Mouse (Mus musculus) CH12.LX (cell line): ENCODE results near the gene Olfr315. TPM values are rescaled to one million over a fixed set of nuclear protein-coding genes. Genes with fewer than 3 reads are reported as not detected.

Source experiments
- DNase-seq: peaks from one replicate; pipeline ENCODE4 v3.0.0-alpha.2; 2013; ENCODE audit errors: extremely low read depth
- H3K27ac ChIP-seq: 2 replicates; pipeline ENCODE4 v1.5.1; 2012; ENCODE audit warnings: low read depth, mild to moderate bottlenecking, control low read depth, moderate library complexity; ENCODE audit not compliant: insufficient read depth
- H3K27me3 ChIP-seq: replicated peaks from 2 replicates; pipeline ENCODE3; 2012; ENCODE audit warnings: inconsistent platforms
- H3K36me3 ChIP-seq, 2 experiments: replicated peaks in 1 of 2; 2 replicates each; pipeline versions ENCODE3 to v1.6.1; 2012; ENCODE audit warnings: inconsistent platforms in 1 of 2, low read length in 1 of 2, mild to moderate bottlenecking in 1 of 2, mixed read lengths in 1 of 2, moderate library complexity in 1 of 2; ENCODE audit not compliant: control insufficient read depth in 1 of 2, insufficient read depth in 1 of 2
- H3K4me1 ChIP-seq, 2 experiments: 2 replicates each; pipeline ENCODE4 v1.6.1; 2012; ENCODE audit warnings: inconsistent platforms in 1 of 2, moderate library complexity in 1 of 2; ENCODE audit not compliant: insufficient read depth in 2 of 2, control insufficient read depth in 1 of 2
- H3K4me2 ChIP-seq: 2 replicates; pipeline ENCODE4 v1.6.1; 2012; ENCODE audit warnings: low read depth, mild to moderate bottlenecking, control low read depth; ENCODE audit not compliant: poor library complexity, insufficient read depth, severe bottlenecking
- H3K4me3 ChIP-seq, 3 experiments: fragments of 150-350 bp in 1 of 3; sonication (generic) in 1 of 3; replicated peaks in 1 of 3; 2 replicates each; pipeline versions ENCODE3 to v1.5.1; 2011 to 2012; ENCODE audit warnings: low read depth in 2 of 3, low read length in 2 of 3, mild to moderate bottlenecking in 2 of 3, moderate library complexity in 2 of 3, control low read depth in 1 of 3, improper control_type of control experiment in 1 of 3, inconsistent platforms in 1 of 3, mixed read lengths in 1 of 3; ENCODE audit not compliant: poor library complexity in 1 of 3
- H3K79me2 ChIP-seq: replicated peaks from 2 replicates; pipeline ENCODE4 v1.6.1; 2012; ENCODE audit warnings: mild to moderate bottlenecking, moderate library complexity; ENCODE audit not compliant: control insufficient read depth, poor library complexity, insufficient read depth, severe bottlenecking; ENCODE audit errors: extremely low read depth
- H3K9ac ChIP-seq: 2 replicates; pipeline ENCODE4 v1.6.1; 2012; ENCODE audit warnings: low read depth, mild to moderate bottlenecking, control low read depth, moderate library complexity; ENCODE audit not compliant: insufficient read depth
- H3K9me3 ChIP-seq: replicated peaks from 2 replicates; pipeline ENCODE3; 2012; ENCODE audit warnings: low read length, inconsistent platforms, mixed read lengths
- BHLHE40 ChIP-seq: IDR thresholded peaks from 2 replicates; pipeline ENCODE4 v1.6.1; 2011; ENCODE audit warnings: mild to moderate bottlenecking, low read depth, low read length, improper control_type of control experiment
- CHD1 ChIP-seq: IDR thresholded peaks from 2 replicates; pipeline ENCODE4 v1.6.1; 2012; ENCODE audit warnings: low read depth, low read length, improper control_type of control experiment, inconsistent platforms
- CHD2 ChIP-seq: IDR thresholded peaks from 2 replicates; pipeline ENCODE4 v1.6.1; 2011; ENCODE audit warnings: low read length, improper control_type of control experiment
- CTCF ChIP-seq, 2 experiments: IDR thresholded peaks in 1 of 2; conservative IDR thresholded peaks in 1 of 2; 2 replicates each; pipeline ENCODE4 v1.5.1; 2011 to 2012; ENCODE audit warnings: low read depth in 2 of 2, low read length in 2 of 2, improper control_type of control experiment in 1 of 2, inconsistent platforms in 1 of 2, mild to moderate bottlenecking in 1 of 2, moderate library complexity in 1 of 2
- ELF1 ChIP-seq: IDR thresholded peaks from 2 replicates; pipeline ENCODE4 v1.6.1; 2014; ENCODE audit warnings: low read depth, mild to moderate bottlenecking, inconsistent platforms, low read length, improper control_type of control experiment
- EP300 ChIP-seq: IDR thresholded peaks from 2 replicates; pipeline ENCODE4 v1.6.1; 2011; ENCODE audit warnings: low read length, improper control_type of control experiment
- GABPA ChIP-seq: IDR thresholded peaks from 2 replicates; pipeline ENCODE4 v1.6.1; 2012; ENCODE audit warnings: low read depth, low read length, improper control_type of control experiment, inconsistent platforms; ENCODE audit not compliant: insufficient replicate concordance
- HCFC1 ChIP-seq: IDR thresholded peaks from 2 replicates; pipeline ENCODE4 v1.6.1; 2012; ENCODE audit warnings: low read depth, mild to moderate bottlenecking, inconsistent platforms, low read length, improper control_type of control experiment
- IRF4 ChIP-seq: IDR thresholded peaks from 2 replicates; pipeline ENCODE4 v1.6.1; 2014; ENCODE audit warnings: low read depth, mild to moderate bottlenecking, inconsistent platforms, low read length, improper control_type of control experiment
- KAT2A ChIP-seq: IDR thresholded peaks from 2 replicates; pipeline ENCODE4 v1.6.1; 2012; ENCODE audit warnings: low read length, improper control_type of control experiment, inconsistent platforms; ENCODE audit not compliant: insufficient replicate concordance
- MAZ ChIP-seq: IDR thresholded peaks from 2 replicates; pipeline ENCODE4 v1.6.1; 2012; ENCODE audit warnings: low read depth, mild to moderate bottlenecking, inconsistent platforms, low read length, improper control_type of control experiment, moderate library complexity
- MXI1 ChIP-seq: IDR thresholded peaks from 2 replicates; pipeline ENCODE4 v1.6.1; 2011; ENCODE audit warnings: mild to moderate bottlenecking, low read depth, low read length, improper control_type of control experiment
- MYC ChIP-seq: IDR thresholded peaks from 2 replicates; pipeline ENCODE4 v1.6.1; 2011; ENCODE audit warnings: low read depth, mild to moderate bottlenecking, improper control_type of control experiment, low read length
- NELFE ChIP-seq: IDR thresholded peaks from 2 replicates; pipeline ENCODE4 v1.6.1; 2011; ENCODE audit warnings: low read depth, low read length, improper control_type of control experiment
- NRF1 ChIP-seq: IDR thresholded peaks from 2 replicates; pipeline ENCODE4 v1.6.1; 2014; ENCODE audit warnings: low read depth, mild to moderate bottlenecking, inconsistent platforms, low read length, improper control_type of control experiment, moderate library complexity
- POLR2A ChIP-seq: IDR thresholded peaks from 2 replicates; pipeline ENCODE4 v1.6.1; 2011; ENCODE audit warnings: low read depth, mild to moderate bottlenecking, improper control_type of control experiment, low read length
- POLR2AphosphoS2 ChIP-seq: IDR thresholded peaks from 2 replicates; pipeline ENCODE4 v1.6.1; 2011; ENCODE audit warnings: low read depth, low read length, improper control_type of control experiment
- RAD21 ChIP-seq: IDR thresholded peaks from 2 replicates; pipeline ENCODE4 v1.6.1; 2011; ENCODE audit warnings: low read depth, mild to moderate bottlenecking, low read length, improper control_type of control experiment, moderate library complexity
- RCOR1 ChIP-seq: conservative IDR thresholded peaks from 2 replicates; pipeline ENCODE4 v1.6.1; 2012; ENCODE audit warnings: low read depth, mild to moderate bottlenecking, inconsistent platforms, low read length, improper control_type of control experiment
- SIN3A ChIP-seq: IDR thresholded peaks from 2 replicates; pipeline ENCODE4 v1.6.1; 2012; ENCODE audit warnings: low read length, improper control_type of control experiment, inconsistent platforms
- SMC3 ChIP-seq: IDR thresholded peaks from 2 replicates; pipeline ENCODE4 v1.6.1; 2011; ENCODE audit warnings: low read depth, low read length, improper control_type of control experiment
- UBTF ChIP-seq: IDR thresholded peaks from 2 replicates; pipeline ENCODE4 v1.6.1; 2012; ENCODE audit warnings: low read depth, mild to moderate bottlenecking, inconsistent platforms, low read length, improper control_type of control experiment, moderate library complexity
- ZKSCAN1 ChIP-seq: IDR thresholded peaks from 2 replicates; pipeline ENCODE4 v1.6.1; 2012; ENCODE audit warnings: low read depth, inconsistent platforms, low read length, improper control_type of control experiment, borderline replicate concordance
- ZMIZ1 ChIP-seq: IDR thresholded peaks from 2 replicates; pipeline ENCODE4 v1.6.1; 2012; ENCODE audit warnings: low read depth, mild to moderate bottlenecking, inconsistent platforms, low read length, improper control_type of control experiment
- dilution Hi-C: fragments of 300-500 bp; cut with MboI; formaldehyde crosslinking; loops from 2 replicates; pipeline ENCODE4 v1.14.3; 2020; ENCODE audit warnings: low sequenced_read_pairs; ENCODE audit not compliant: extremely low pct_unique_long_range_greater_than_20kb, extremely low pct_ligation_motif_present
- in situ Hi-C: fragments of 300-500 bp; cut with MboI; formaldehyde crosslinking; loops from 3 replicates; pipeline ENCODE4 v1.14.3; 2019; ENCODE audit warnings: low sequenced_read_pairs, low pct_ligation_motif_present, low pct_unique_long_range_greater_than_20kb, mixed read lengths
- polyA plus RNA-seq: library from polyadenylated mRNA; unstranded; fragments of >175 nt; gene quantifications from 2 replicates; pipeline ENCODE4 v1.2.1, GENCODE M21; 2012; ENCODE audit warnings: low read depth; ENCODE audit not compliant: insufficient read length
- total RNA-seq, 2 experiments: library from RNA; depleted of rRNA; stranded (reverse); fragments of 300-350 nt in 1 of 2; fragments of >200 nt in 1 of 2; gene quantifications; 2 replicates each; pipeline ENCODE4 v1.2.3; 2012 to 2014

Gene Olfr315
- total and polyA plus RNA-seq, 3 experiments = not detected

GRCm38 (mm10) chr11:58795856-58796255 is 22.9 kb downstream of the Olfr315 start:
- Histone ChIP-seq H3K36me3 (no peaks in the 10 kb centered on the region), H3K27me3 (peaks cover 4% of the 10 kb centered on the region), H3K4me1 (peaks cover 0 to 6% of the 10 kb centered on the region in 2 experiments; a peak in 2 of 4 replicates), H3K4me3 (no peak overlapping the region), H3K4me2 (no peak overlapping the region), H3K9ac (no peak overlapping the region), H3K9me3 (no peaks in the 10 kb centered on the region), H3K27ac (no peak overlapping the region)
- dilution Hi-C loops = no loop called here
- in situ Hi-C loops = no loop called here
- no peak for TF ChIP-seq NRF1
- peak; percentile 22 for TF ChIP-seq RAD21
- no peak for TF ChIP-seq IRF4
- no peak for TF ChIP-seq BHLHE40
- TF ChIP-seq SMC3 = peak; percentile 30
- TF ChIP-seq ZMIZ1 = no peak
- TF ChIP-seq CTCF (conservative IDR thresholded peaks at IDR 0.05 in 1 of 2, IDR thresholded peaks at IDR 0.05 in 1 of 2; ENCODE audit: low read depth in 2 of 2, low read length in 2 of 2) = peak in 1 of 2 experiments; percentile 59; a peak in 3 of 4 replicates
- TF ChIP-seq, all 38 proteins: peak for 3
- peak; percentile 41 for DNase-seq
- no peaks in the 10 kb centered on the region for H3K79me2 ChIP-seq

- no peak for DNase-seq
- Histone ChIP-seq H3K27me3 (peaks cover 6% of the 10 kb centered on the region), H3K27ac (no peak overlapping the region), H3K36me3 (no peaks in the 10 kb centered on the region), H3K9ac (no peak overlapping the region), H3K79me2 (no peaks in the 10 kb centered on the region), H3K9me3 (no peaks in the 10 kb centered on the region), H3K4me1 (peaks cover 0 to 4% of the 10 kb centered on the region in 2 experiments; a peak in 2 of 4 replicates), H3K4me3 (no peak overlapping the region), H3K4me2 (no peak overlapping the region)
- in situ Hi-C loops = no loop called here
- dilution Hi-C loops = no loop called here
- TF ChIP-seq POLR2AphosphoS2 (no peak), EP300 (no peak), MAZ (no peak), SIN3A (no peak), ZKSCAN1 (no peak), CHD2 (no peak), ELF1 (no peak), MXI1 (no peak), POLR2A (no peak), RAD21 (no peak), RCOR1 (no peak), UBTF (no peak), GABPA (no peak), NELFE (no peak), CHD1 (no peak), KAT2A (no peak), MYC (no peak), HCFC1 (no peak), ZMIZ1 (no peak)
These were observed 23.9 kb downstream of the Olfr315 start for GRCm38 (mm10) chr11:58796850-58797249.
